Mouse (Mus musculus) liver, embryonic 14.5 days (tissue): Measurements from ENCODE around the gene Itgb6. TPM values are rescaled to one million over a fixed set of nuclear protein-coding genes. Genes with fewer than 3 reads are reported as not detected.

Experiments
- ATAC-seq: fragments of 200-750 bp; cut with Nextera tagmentation; 2 replicates; pipeline ENCODE4 v1.8.0; 2017; ENCODE audit warnings: moderate number of reproducible peaks, mild to moderate bottlenecking, moderate library complexity; ENCODE audit not compliant: insufficient read depth
- DNase-seq, 3 experiments: peaks; one replicate each; pipeline ENCODE4 v3.0.0-alpha.2; 2012 to 2013; ENCODE audit warnings: low read depth in 3 of 3, low spot score in 3 of 3
- H3K27ac ChIP-seq: fragments of 300-500 bp; sonication (generic); 2 replicates; pipeline ENCODE4 v1.5.1; 2014; ENCODE audit warnings: moderate library complexity, mild to moderate bottlenecking, control low read depth, inconsistent platforms
- H3K27me3 ChIP-seq: fragments of 300-500 bp; sonication (generic); 2 replicates; pipeline ENCODE4 v1.6.1; 2014; ENCODE audit warnings: mild to moderate bottlenecking, low read length, moderate library complexity; ENCODE audit not compliant: control insufficient read depth, insufficient read depth
- H3K36me3 ChIP-seq: fragments of 300-500 bp; sonication (generic); replicated peaks from 2 replicates; pipeline ENCODE4 v1.6.1; 2014; ENCODE audit warnings: low read depth; ENCODE audit not compliant: control insufficient read depth, insufficient read depth
- H3K4me1 ChIP-seq, 2 experiments: fragments of 200-500 bp in 1 of 2; fragments of 300-500 bp in 1 of 2; sonication (generic) in 1 of 2; replicated peaks; 2 replicates each; pipeline ENCODE4 v1.6.1; 2012 to 2014; ENCODE audit warnings: antibody characterized with exemption in 1 of 2, inconsistent platforms in 1 of 2, low read length in 1 of 2; ENCODE audit not compliant: control insufficient read depth in 2 of 2, insufficient read depth in 2 of 2
- H3K4me2 ChIP-seq: fragments of 300-500 bp; sonication (generic); 2 replicates; pipeline ENCODE4 v1.6.1; 2014; ENCODE audit warnings: low read depth, mild to moderate bottlenecking, control low read depth, moderate library complexity
- H3K4me3 ChIP-seq, 2 experiments: fragments of 200-500 bp in 1 of 2; fragments of 300-500 bp in 1 of 2; sonication (generic) in 1 of 2; 2 replicates each; pipeline ENCODE4 v1.5.1; 2012 to 2014; ENCODE audit warnings: low read depth in 2 of 2, low read length in 2 of 2, mild to moderate bottlenecking in 2 of 2, control low read depth in 1 of 2, inconsistent platforms in 1 of 2, moderate library complexity in 1 of 2; ENCODE audit not compliant: insufficient read depth in 1 of 2
- H3K9ac ChIP-seq: fragments of 300-500 bp; sonication (generic); replicated peaks from 2 replicates; pipeline ENCODE4 v1.6.1; 2014; ENCODE audit warnings: mild to moderate bottlenecking, control low read depth, moderate library complexity
- H3K9me3 ChIP-seq: fragments of 300-500 bp; sonication (generic); 2 replicates; pipeline ENCODE4 v1.6.1; 2016; ENCODE audit warnings: low read length, mixed read lengths; ENCODE audit not compliant: control insufficient read depth
- CTCF ChIP-seq: IDR thresholded peaks from 2 replicates; pipeline ENCODE4 v1.5.1; 2016; ENCODE audit warnings: antibody characterized with exemption, low read depth, control low read depth
- EP300 ChIP-seq: IDR thresholded peaks from 2 replicates; pipeline ENCODE4 v1.6.1; 2016; ENCODE audit warnings: antibody characterized with exemption, low read depth
- WGBS: fragments of 180-500 bp; shearing (Covaris S2); extraction: QIAGEN DNeasy Blood & Tissue Kit; methylation state at CpG from one replicate; pipeline ENCODE4 v1.1.7; 2014; ENCODE audit not compliant: insufficient replicate concordance; 5-methylcytosine and 5-hydroxymethylcytosine counted together
- polyA plus RNA-seq, 2 experiments: library from polyadenylated mRNA; depleted of rRNA in 1 of 2; stranded (reverse) in 1 of 2; unstranded in 1 of 2; fragments of >200 nt; fragmentation: Nextera tagmentation in 1 of 2; extraction: Ambion mirVana in 1 of 2; gene quantifications; 2 replicates each; pipeline versions ENCODE4 v1.2.1 to v1.2.3; 2012 to 2014

Itgb6 gene
- polyA plus RNA-seq, 2 experiments: 0.02 to 0.05 TPM

DNA sequence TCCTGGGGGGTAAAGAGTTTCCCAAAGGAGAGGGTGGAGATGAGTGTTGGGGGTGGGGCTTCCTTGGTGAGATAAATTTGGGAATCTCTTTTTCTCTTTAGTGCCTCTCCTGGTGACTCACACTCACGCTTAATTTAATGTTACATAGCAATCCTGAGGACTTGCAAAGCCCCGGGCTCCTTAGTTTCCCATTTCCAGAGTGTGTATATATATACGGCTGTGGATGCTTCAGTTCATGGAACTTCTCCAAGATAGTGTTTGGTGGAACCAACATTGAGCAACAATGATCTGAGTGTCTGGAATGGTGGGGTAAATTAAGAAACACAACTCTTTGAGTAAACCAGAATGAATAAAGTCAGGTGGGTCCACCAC lies 108.6 kb downstream of the Itgb6 start:
- 76% methylated on average over 3 of the region's 3 CpGs for WGBS
- DNase-seq (no peak), ATAC-seq (no peak)
- Histone ChIP-seq H3K36me3 (no peaks in the 10 kb centered on the region), H3K9me3 (no peaks in the 10 kb centered on the region), H3K9ac (no peak overlapping the region), H3K27me3 (no peaks in the 10 kb centered on the region), H3K27ac (no peak overlapping the region), H3K4me1 (no peaks in the 10 kb centered on the region), H3K4me3 (no peak overlapping the region), H3K4me2 (no peak overlapping the region)
- no peak for TF ChIP-seq CTCF
- no peak for TF ChIP-seq EP300

DNA sequence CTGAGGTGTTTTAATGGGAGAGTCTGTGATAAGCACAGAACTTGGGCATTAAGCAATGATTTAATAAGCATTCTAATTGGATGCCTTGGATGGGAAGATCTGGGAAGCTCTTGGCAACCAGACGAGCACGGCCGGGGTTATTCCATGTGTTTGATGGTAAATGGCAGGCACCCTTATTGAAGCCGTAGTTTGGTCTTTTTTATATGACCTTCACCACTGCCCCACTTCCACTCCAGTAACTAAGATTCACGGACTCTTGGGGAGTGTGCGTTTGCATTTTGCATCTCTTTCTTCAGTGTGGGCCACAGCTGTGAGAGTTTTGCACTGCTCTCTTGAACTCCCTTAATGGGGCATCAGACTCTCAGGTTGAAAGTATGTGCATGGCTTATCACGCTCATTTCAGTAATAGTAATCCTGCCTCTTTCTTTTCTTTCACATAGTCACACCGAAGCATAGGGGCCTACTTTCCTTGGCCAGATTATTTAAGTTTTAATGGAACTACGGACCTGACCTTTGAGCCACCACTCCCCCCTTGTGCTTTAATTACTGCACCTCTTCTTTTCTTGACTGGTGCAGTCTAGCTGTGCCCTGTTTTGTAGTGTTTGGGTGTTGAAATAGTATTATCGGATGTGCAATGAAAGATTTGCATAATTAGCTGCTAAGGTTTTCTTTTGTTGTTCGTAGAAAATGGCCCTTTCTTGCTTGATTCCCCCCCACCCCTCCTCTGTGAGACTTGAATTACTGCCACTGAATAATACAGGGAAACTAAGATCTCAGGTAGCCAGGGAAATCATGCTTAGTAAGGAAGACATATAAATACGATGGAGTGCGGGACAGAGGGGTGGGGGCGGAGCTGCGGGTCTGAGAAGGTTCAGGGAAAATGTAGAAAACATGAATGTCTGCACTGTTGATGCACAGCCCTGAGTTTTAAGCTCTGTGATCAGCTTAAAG lies 109.3 kb downstream of the Itgb6 start:
- ATAC-seq (no peak), DNase-seq (no peak)
- no peak overlapping the region for H3K9ac ChIP-seq

DNA sequence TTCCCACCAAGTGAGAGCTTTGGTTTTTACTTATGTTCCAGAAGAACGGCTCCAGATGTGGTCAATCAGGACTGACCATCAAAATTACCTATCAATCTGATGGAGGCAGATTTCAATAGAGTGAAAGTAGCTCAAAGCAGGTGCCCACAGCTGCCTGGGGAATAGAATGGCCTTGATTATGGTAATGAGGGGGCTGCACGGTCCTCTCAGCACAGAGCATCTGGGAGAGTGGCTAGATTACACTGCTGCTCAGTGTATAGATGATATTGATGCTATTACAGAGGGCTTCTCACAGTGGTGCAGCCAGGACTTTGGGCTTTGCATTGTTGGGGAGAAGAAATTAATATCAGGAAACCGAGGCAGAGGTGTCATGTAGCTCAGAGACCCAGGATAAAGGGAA lies 110.8 kb downstream of the Itgb6 start:
- Histone ChIP-seq H3K4me2 (no peak overlapping the region), H3K27ac (no peak overlapping the region), H3K9ac (no peak overlapping the region), H3K36me3 (no peaks in the 10 kb centered on the region), H3K9me3 (no peaks in the 10 kb centered on the region), H3K4me3 (no peak overlapping the region), H3K4me1 (no peaks in the 10 kb centered on the region), H3K27me3 (no peaks in the 10 kb centered on the region)
- ATAC-seq: no peak
- TF ChIP-seq CTCF (no peak), EP300 (no peak)
- WGBS: 51% methylated on average over 3 of the region's 3 CpGs
- DNase-seq: no peak

More for the DNA sequence above, 109.3 kb downstream of the Itgb6 start:
- no peaks in the 10 kb centered on the region for H3K27me3 ChIP-seq
- H3K4me1 ChIP-seq: no peaks in the 10 kb centered on the region
- H3K27ac ChIP-seq: no peak overlapping the region
- H3K36me3 ChIP-seq: no peaks in the 10 kb centered on the region
- no peak overlapping the region for H3K4me2 ChIP-seq
- no peak overlapping the region for H3K4me3 ChIP-seq
- 80% methylated on average over 15 of the region's 15 CpGs for WGBS
- H3K9me3 ChIP-seq: no peaks in the 10 kb centered on the region
- TF ChIP-seq CTCF (no peak), EP300 (no peak)

DNA sequence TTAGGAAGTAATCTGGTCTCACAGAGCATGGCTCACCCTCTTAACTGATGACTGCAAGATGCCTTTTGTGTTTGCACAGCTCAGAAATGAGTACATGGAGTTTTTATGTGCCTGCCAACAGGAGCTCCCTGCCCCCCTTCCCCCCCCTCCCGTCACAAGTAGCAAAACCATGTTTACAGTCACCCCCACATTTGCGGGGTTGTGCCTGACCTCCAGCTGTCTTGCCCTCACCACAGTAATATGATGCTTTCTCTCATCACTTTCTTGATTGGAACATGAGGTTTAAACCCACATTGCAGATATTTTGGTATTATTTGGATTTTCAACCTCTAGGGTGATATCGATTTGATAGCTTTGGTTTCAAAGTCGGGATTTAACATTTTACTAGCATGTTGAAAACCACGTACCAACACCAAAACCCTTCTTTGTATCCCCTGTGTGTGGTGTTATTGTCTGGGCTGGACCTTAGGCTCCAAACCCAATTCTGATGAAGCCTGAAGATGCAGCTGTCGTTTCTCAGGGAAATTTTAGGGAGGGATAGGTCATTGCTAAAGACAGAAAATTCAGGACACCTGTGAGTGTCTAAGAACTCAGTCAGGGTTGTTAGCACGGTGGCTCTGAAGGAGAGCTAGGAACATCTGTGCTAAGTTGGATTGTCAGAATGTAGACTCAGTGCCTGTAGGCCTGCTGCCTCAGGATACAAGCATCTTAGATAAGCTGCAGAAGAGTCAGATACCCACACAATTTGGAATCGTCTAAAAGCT lies 112.8 kb downstream of the Itgb6 start:
- Histone ChIP-seq H3K4me1 (no peaks in the 10 kb centered on the region), H3K9ac (no peak overlapping the region), H3K4me2 (no peak overlapping the region), H3K9me3 (no peaks in the 10 kb centered on the region), H3K36me3 (no peaks in the 10 kb centered on the region), H3K27me3 (no peaks in the 10 kb centered on the region), H3K4me3 (no peak overlapping the region), H3K27ac (no peak overlapping the region)
- DNase-seq: no peak
- whole genome bisulfite sequencing: 60% methylated on average over 8 of the region's 8 CpGs
- ATAC-seq: no peak
- no peak for TF ChIP-seq EP300
- TF ChIP-seq CTCF: no peak

DNA sequence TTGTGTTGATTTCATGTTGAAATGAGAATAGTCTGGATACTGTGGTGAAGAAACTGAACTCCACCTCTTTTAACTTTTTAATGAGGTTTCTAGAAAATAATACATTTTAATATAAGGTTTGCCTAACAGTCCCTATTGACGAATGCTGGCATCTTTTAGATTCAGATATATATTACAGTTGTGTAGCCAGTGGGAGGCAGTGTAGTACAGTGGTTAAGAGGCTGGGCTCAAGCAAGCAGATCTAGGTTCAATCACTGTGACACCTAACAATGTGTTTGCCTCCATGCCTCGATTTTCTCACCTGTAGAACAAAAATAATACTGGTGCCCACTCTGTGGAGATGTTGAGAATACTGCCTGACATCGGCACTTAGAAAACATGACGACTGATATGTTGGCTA lies 114.5 kb downstream of the Itgb6 start:
- Histone ChIP-seq H3K9ac (no peak overlapping the region), H3K4me1 (no peaks in the 10 kb centered on the region), H3K27me3 (no peaks in the 10 kb centered on the region), H3K36me3 (no peaks in the 10 kb centered on the region), H3K4me3 (no peak overlapping the region), H3K9me3 (no peaks in the 10 kb centered on the region), H3K27ac (no peak overlapping the region), H3K4me2 (no peak overlapping the region)
- ATAC-seq (no peak), DNase-seq (no peak)
- 42% methylated on average over 4 of the region's 4 CpGs for WGBS
- TF ChIP-seq EP300 (no peak), CTCF (no peak)
